Comparison of ENCODE assay signal across 12 mouse cellular contexts in the genomic region with DNA sequence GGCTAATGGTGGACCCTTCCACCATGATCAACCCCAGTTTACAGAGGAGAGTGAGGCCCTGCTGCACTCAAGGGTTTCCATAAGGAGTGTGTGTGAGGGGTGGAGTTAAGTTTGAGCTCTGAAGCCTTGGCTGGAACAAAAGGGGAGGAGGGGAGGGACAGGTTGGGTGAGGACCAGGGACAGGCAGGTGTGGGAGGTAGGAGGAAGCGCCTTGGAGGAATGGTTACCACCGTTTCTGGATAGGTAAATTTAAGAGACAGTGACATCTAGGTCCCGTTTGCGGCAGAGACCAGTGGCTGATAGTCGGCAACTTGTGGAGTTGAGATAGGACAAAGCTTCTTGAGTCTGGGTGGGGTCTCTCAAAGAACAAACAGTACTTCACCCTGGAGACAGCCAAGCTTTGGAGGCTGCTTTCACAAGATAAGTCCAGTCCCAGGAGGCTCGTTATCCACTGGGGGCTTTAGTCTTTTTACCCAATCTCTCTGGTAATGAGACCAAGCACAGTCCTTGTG. TPM values are rescaled to one million over a fixed set of nuclear protein-coding genes. Genes with fewer than 3 reads are reported as not detected.
A peak's percentile ranks its signal among the peaks of the same experiment; 100 is the strongest.
DNase-seq lines count a peak whose midpoint lies in the region; ATAC-seq and TF ChIP-seq lines count a peak whose summit lies in the region.
"Had no signal": no experiment of that assay in that cellular context is flagged by ENCODE, and none has a peak within 500 bp of the region (broad histone marks: within the 10 kb centered on the region; RNA-seq: fewer than 3 reads in every experiment).

No protein-coding gene starts in this region.

- H3K27me3 ChIP-seq in kidney, embryonic 15.5 days, result no peaks in the 10 kb centered on the region
- no peaks in the 10 kb centered on the region for H3K27me3 ChIP-seq in intestine, embryonic 14.5 days (replicated peaks; ENCODE audit: control insufficient read depth, insufficient read depth, low read length)
- H3K27me3 ChIP-seq in cerebellum, adult 2 months (ENCODE audit: control insufficient read depth, insufficient read depth, low read length), result no peaks in the 10 kb centered on the region
- H3K27me3 ChIP-seq: limb, embryonic 12.5 days had no signal

- no peaks in the 10 kb centered on the region for H3K9me3 ChIP-seq in kidney, embryonic 15.5 days (replicated peaks)
- H3K9me3 ChIP-seq in intestine, embryonic 14.5 days (ENCODE audit: control insufficient read depth, low read length), result no peaks in the 10 kb centered on the region
- H3K9me3 ChIP-seq: limb, embryonic 12.5 days; midbrain, embryonic 12.5 days had no signal

- no peak overlapping the region for H3K4me2 ChIP-seq in kidney, embryonic 15.5 days
- no peak overlapping the region for H3K4me2 ChIP-seq in intestine, embryonic 14.5 days (ENCODE audit: low read length)
- H3K4me2 ChIP-seq: limb, embryonic 12.5 days; midbrain, embryonic 12.5 days had no signal

- no peak overlapping the region for H3K4me3 ChIP-seq in kidney, embryonic 15.5 days (replicated peaks)
- H3K4me3 ChIP-seq in intestine, embryonic 14.5 days (ENCODE audit: low read depth, low read length), result no peak overlapping the region
- H3K4me3 ChIP-seq in cerebellum, adult 2 months (replicated peaks; ENCODE audit: insufficient read depth, low read depth, low read length), result no peak overlapping the region
- H3K4me3 ChIP-seq: limb, embryonic 12.5 days; midbrain, embryonic 12.5 days had no signal

- TF ChIP-seq POLR2A in cerebellum, adult 2 months (IDR thresholded peaks at IDR 0.05; ENCODE audit: borderline replicate concordance, insufficient read depth, low read length), result no peak

- 73% methylated on average over 6 of the region's 6 CpGs for WGBS in kidney, embryonic 15.5 days
- 59% methylated on average over 6 of the region's 6 CpGs for WGBS in intestine, embryonic 14.5 days
- WGBS in cerebellum, adult 2 months, result 85% methylated on average over 6 of the region's 6 CpGs

- H3K27ac ChIP-seq in kidney, embryonic 15.5 days, result no peak overlapping the region
- H3K27ac ChIP-seq in intestine, embryonic 14.5 days (ENCODE audit: low read depth), result no peak overlapping the region
- no peak overlapping the region for H3K27ac ChIP-seq in cerebellum, adult 2 months (ENCODE audit: insufficient read depth, low read length)
- H3K27ac ChIP-seq: limb, embryonic 12.5 days; midbrain, embryonic 12.5 days had no signal

- no peaks in the 10 kb centered on the region for H3K4me1 ChIP-seq in kidney, embryonic 15.5 days
- no peaks in the 10 kb centered on the region; the same call in 1 of the 2 replicates for H3K4me1 ChIP-seq in intestine, embryonic 14.5 days (replicated peaks; ENCODE audit: control insufficient read depth, insufficient read depth, low read length)
- H3K4me1 ChIP-seq in cerebellum, adult 2 months (ENCODE audit: control insufficient read depth, insufficient read depth, low read length), result no peaks in the 10 kb centered on the region

- no peaks in the 10 kb centered on the region for H3K36me3 ChIP-seq in kidney, embryonic 15.5 days
- H3K36me3 ChIP-seq in intestine, embryonic 14.5 days (ENCODE audit: control insufficient read depth, insufficient read depth, low read length), result no peaks in the 10 kb centered on the region
- H3K36me3 ChIP-seq: limb, embryonic 12.5 days; midbrain, embryonic 12.5 days had no signal

- ATAC-seq in kidney, embryonic 15.5 days (replicated peaks; ENCODE audit: low FRiP score), result 0 out of 2 replicates have a peak, but pooled peaks have one; percentile 29
- ATAC-seq in intestine, embryonic 14.5 days (replicated peaks; ENCODE audit: low FRiP score, low TSS enrichment, low read depth), result peak; percentile 37; the same call in 1 of the 2 replicates
- ATAC-seq in megakaryocyte, adult 5-6 weeks (ENCODE audit: poor library complexity, severe bottlenecking), result peak; percentile 57

- no peak for TF ChIP-seq CTCF in cerebellum, adult 2 months (IDR thresholded peaks at IDR 0.05; ENCODE audit: borderline replicate concordance, insufficient read depth, low read depth, low read length)

- DNase-seq in kidney, adult 8-10 months, result no peak
- DNase-seq in MEL-GATA-1-ER (ENCODE audit: extremely low read depth, low read depth), result peak; percentile 100
- DNase-seq in intestine, embryonic 14.5 days (ENCODE audit: low spot score), result no peak
- no peak for DNase-seq in right cerebral cortex, postnatal 36 days (ENCODE audit: low spot score in 2 of 2)
- DNase-seq in kidney, adult 11 months, result no peak
- no peak for DNase-seq in cerebellum, adult 2 months
- DNase-seq: cerebellum, postnatal 36 days; right cerebral cortex, postnatal 14 days had no signal

- no peak overlapping the region for H3K9ac ChIP-seq in kidney, embryonic 15.5 days
- H3K9ac ChIP-seq in intestine, embryonic 14.5 days (ENCODE audit: low read length), result no peak overlapping the region
- H3K9ac ChIP-seq: limb, embryonic 12.5 days; midbrain, embryonic 12.5 days had no signal

RNA-seq across cellular contexts. Expression of gene Hsph1, which starts 12.8 kb away (rescaled TPM):
- polyA plus RNA-seq in kidney, embryonic 15.5 days (2015; fragmentation: Nextera tagmentation; extraction: Ambion mirVana), result 62.6 and 68.8 TPM in 2 replicates
- 56.0 and 58.9 TPM in 2 replicates for polyA plus RNA-seq in intestine, embryonic 14.5 days (2014; fragmentation: Nextera tagmentation; extraction: Ambion mirVana)
- 22.9 and 29.5 TPM in 2 replicates for total RNA-seq in megakaryocyte, adult 5-6 weeks (2015)
- total RNA-seq in megakaryocyte, adult 5-6 weeks (2017), result 14.5 and 16.7 TPM in 2 replicates
- polyA plus RNA-seq in cerebellum, adult 2 months (2012; rRNA removed), result 111 and 124 TPM in 2 replicates

RNA-seq across cellular contexts. Expression of gene B3glct, which starts 29.1 kb away (rescaled TPM):
- 16.9 and 17.1 TPM in 2 replicates for polyA plus RNA-seq in kidney, embryonic 15.5 days (2015; fragmentation: Nextera tagmentation; extraction: Ambion mirVana)
- polyA plus RNA-seq in intestine, embryonic 14.5 days (2014; fragmentation: Nextera tagmentation; extraction: Ambion mirVana), result 16.4 and 16.9 TPM in 2 replicates
- total RNA-seq in megakaryocyte, adult 5-6 weeks (2015), result 9.7 and 10.4 TPM in 2 replicates
- 4.8 and 8.1 TPM in 2 replicates for total RNA-seq in megakaryocyte, adult 5-6 weeks (2017)
- 7.8 and 8.3 TPM in 2 replicates for polyA plus RNA-seq in cerebellum, adult 2 months (2012; rRNA removed)
